Mouse (Mus musculus) heart, embryonic 13.5 days (tissue): ENCODE data around the gene Aplnr. TPM values are rescaled to one million over a fixed set of nuclear protein-coding genes. Genes with fewer than 3 reads are reported as not detected.

Experiments used
- ATAC-seq: fragments of 200-750 bp; cut with Nextera tagmentation; 2 replicates; pipeline ENCODE4 v1.8.0; 2017; ENCODE audit warnings: moderate TSS enrichment; ENCODE audit not compliant: insufficient number of reproducible peaks, low FRiP score, low TSS enrichment; ENCODE audit errors: extremely low read depth
- H3K27ac ChIP-seq: fragments of 300-500 bp; sonication (generic); replicated peaks from 2 replicates; pipeline ENCODE4 v1.5.1; 2015; ENCODE audit warnings: moderate library complexity, mild to moderate bottlenecking, inconsistent platforms
- H3K27me3 ChIP-seq: fragments of 300-500 bp; sonication (generic); replicated peaks from 2 replicates; pipeline ENCODE4 v1.6.1; 2015; ENCODE audit warnings: mild to moderate bottlenecking, inconsistent platforms
- H3K36me3 ChIP-seq: fragments of 300-500 bp; sonication (generic); 2 replicates; pipeline ENCODE4 v1.6.1; 2015; ENCODE audit warnings: mild to moderate bottlenecking, inconsistent platforms
- H3K4me1 ChIP-seq: fragments of 300-500 bp; sonication (generic); 2 replicates; pipeline ENCODE4 v1.6.1; 2015; ENCODE audit warnings: inconsistent platforms
- H3K4me2 ChIP-seq: fragments of 300-500 bp; sonication (generic); 2 replicates; pipeline ENCODE4 v1.6.1; 2015; ENCODE audit warnings: inconsistent platforms, mild to moderate bottlenecking, moderate library complexity
- H3K4me3 ChIP-seq: fragments of 300-500 bp; sonication (generic); 2 replicates; pipeline ENCODE4 v1.5.1; 2015; ENCODE audit warnings: moderate library complexity, mild to moderate bottlenecking, inconsistent platforms
- H3K9ac ChIP-seq: fragments of 300-500 bp; sonication (generic); 2 replicates; pipeline ENCODE4 v1.6.1; 2015; ENCODE audit warnings: inconsistent platforms, mild to moderate bottlenecking, moderate library complexity
- H3K9me3 ChIP-seq: fragments of 300-500 bp; sonication (generic); 2 replicates; pipeline ENCODE4 v1.6.1; 2016; ENCODE audit warnings: inconsistent platforms
- WGBS: fragments of 180-500 bp; shearing (Covaris S2); methylation state at CpG from one replicate; pipeline ENCODE4 v1.1.7; 2015; ENCODE audit warnings: mixed read lengths; 5-methylcytosine and 5-hydroxymethylcytosine counted together
- polyA plus RNA-seq: library from polyadenylated mRNA; unstranded; fragments of >200 nt; fragmentation: Nextera tagmentation; extraction: Ambion mirVana; gene quantifications from 2 replicates; pipeline ENCODE4 v1.2.1, GENCODE M21; 2015

The Aplnr gene
- polyA plus RNA-seq = 22.3 and 27.8 TPM in 2 replicates

GRCm38 (mm10) chr2:85136089-85136488 is at the start of gene Aplnr:
Aplnr (plus strand) TSS chr2:85136225.
- Histone ChIP-seq H3K36me3 (no peaks in the 10 kb centered on the region), H3K4me2 (peak within 1 kb of the TSS; percentile 8; the same call in 1 of the 2 replicates), H3K9ac (peak within 1 kb of the TSS; percentile 33; the same call in 1 of the 2 replicates), H3K9me3 (no peaks in the 10 kb centered on the region), H3K4me3 (peak within 1 kb of the TSS; percentile 33), H3K27me3 (peaks cover 25% of the 10 kb centered on the region), H3K27ac (no peak within 1 kb of the TSS), H3K4me1 (peaks cover 40% of the 10 kb centered on the region)
- no peak for ATAC-seq
- WGBS = 20% methylated on average over 4 of the region's 4 CpGs

- WGBS = 51% methylated on average over 11 of the region's 11 CpGs
- Histone ChIP-seq H3K9ac (no peak overlapping the region), H3K9me3 (no peaks in the 10 kb centered on the region), H3K4me3 (no peak overlapping the region), H3K27ac (peak overlapping the region; percentile 39; the same call in 1 of the 2 replicates), H3K36me3 (no peaks in the 10 kb centered on the region), H3K27me3 (no peaks in the 10 kb centered on the region), H3K4me1 (peaks cover 11% of the 10 kb centered on the region), H3K4me2 (no peak overlapping the region)
- ATAC-seq = peak; percentile 38; the same call in 1 of the 2 replicates
These were observed 47.0 kb upstream of the Aplnr start for GRCm38 (mm10) chr2:85088716-85089646.

GRCm38 (mm10) chr2:85091325-85091724 is 44.7 kb upstream of the Aplnr start:
- H3K27ac ChIP-seq = no peak overlapping the region
- no peak for ATAC-seq
- H3K4me1 ChIP-seq = peaks cover 19% of the 10 kb centered on the region
- H3K4me3 ChIP-seq = no peak overlapping the region
- no peaks in the 10 kb centered on the region for H3K27me3 ChIP-seq
- H3K9ac ChIP-seq = no peak overlapping the region
- no peak overlapping the region for H3K4me2 ChIP-seq
- 85% methylated on average over 4 of the region's 4 CpGs for WGBS
- no peaks in the 10 kb centered on the region for H3K9me3 ChIP-seq
- no peaks in the 10 kb centered on the region for H3K36me3 ChIP-seq

- no peaks in the 10 kb centered on the region for H3K36me3 ChIP-seq
- no peak overlapping the region for H3K4me3 ChIP-seq
- H3K4me2 ChIP-seq = no peak overlapping the region
- 97% methylated on average over 1 of the region's 1 CpGs for WGBS
- ATAC-seq = no peak
- H3K27ac ChIP-seq = no peak overlapping the region
- no peaks in the 10 kb centered on the region for H3K9me3 ChIP-seq
- no peak overlapping the region for H3K9ac ChIP-seq
- H3K27me3 ChIP-seq = no peaks in the 10 kb centered on the region
- peaks cover 19% of the 10 kb centered on the region for H3K4me1 ChIP-seq
These were observed 42.6 kb upstream of the Aplnr start for GRCm38 (mm10) chr2:85093376-85093775.

- Histone ChIP-seq H3K27ac (no peak overlapping the region), H3K9ac (0 out of 2 replicates have a peak overlapping the region, but pooled peaks have one; percentile 37), H3K4me1 (peaks cover 19% of the 10 kb centered on the region), H3K27me3 (no peaks in the 10 kb centered on the region), H3K4me3 (no peak overlapping the region), H3K4me2 (no peak overlapping the region), H3K9me3 (no peaks in the 10 kb centered on the region), H3K36me3 (no peaks in the 10 kb centered on the region)
- no peak for ATAC-seq
- WGBS = 59% methylated on average over 5 of the region's 5 CpGs
These were observed 40.1 kb upstream of the Aplnr start for GRCm38 (mm10) chr2:85095906-85096305.

- Histone ChIP-seq H3K9me3 (0 out of 2 replicates have a peak, but pooled peaks cover 7% of the 10 kb centered on the region), H3K4me3 (no peak overlapping the region), H3K4me1 (peaks cover 19% of the 10 kb centered on the region), H3K4me2 (no peak overlapping the region), H3K9ac (no peak overlapping the region), H3K27me3 (no peaks in the 10 kb centered on the region), H3K36me3 (no peaks in the 10 kb centered on the region), H3K27ac (peak overlapping the region; percentile 80)
- WGBS = 80% methylated on average over 2 of the region's 2 CpGs
- no peak for ATAC-seq
These were observed 38.0 kb upstream of the Aplnr start for GRCm38 (mm10) chr2:85098014-85098413.

GRCm38 (mm10) chr2:85098824-85099511 is 37.1 kb upstream of the Aplnr start:
- Histone ChIP-seq H3K9ac (peak overlapping the region; percentile 55; the same call in 1 of the 2 replicates), H3K27ac (peak overlapping the region; percentile 80), H3K4me2 (peak overlapping the region; percentile 30), H3K4me1 (peaks cover 19% of the 10 kb centered on the region), H3K4me3 (no peak overlapping the region), H3K9me3 (0 out of 2 replicates have a peak, but pooled peaks cover 7% of the 10 kb centered on the region), H3K27me3 (no peaks in the 10 kb centered on the region), H3K36me3 (no peaks in the 10 kb centered on the region)
- WGBS = 40% methylated on average over 7 of the region's 7 CpGs
- ATAC-seq = peak; percentile 67

GRCm38 (mm10) chr2:85103201-85103600 is 32.8 kb upstream of the Aplnr start:
- H3K4me1 ChIP-seq = peaks cover 36% of the 10 kb centered on the region
- H3K27me3 ChIP-seq = no peaks in the 10 kb centered on the region
- no peak overlapping the region for H3K4me2 ChIP-seq
- no peak overlapping the region for H3K9ac ChIP-seq
- WGBS = 69% methylated on average over 8 of the region's 8 CpGs
- no peak for ATAC-seq
- H3K36me3 ChIP-seq = no peaks in the 10 kb centered on the region
- no peak overlapping the region for H3K27ac ChIP-seq
- H3K4me3 ChIP-seq = no peak overlapping the region
- H3K9me3 ChIP-seq = 0 out of 2 replicates have a peak, but pooled peaks cover 7% of the 10 kb centered on the region

GRCm38 (mm10) chr2:85105426-85106013 is 30.5 kb upstream of the Aplnr start:
- Histone ChIP-seq H3K9ac (no peak overlapping the region), H3K4me2 (no peak overlapping the region), H3K4me3 (no peak overlapping the region), H3K9me3 (0 out of 2 replicates have a peak, but pooled peaks cover 7% of the 10 kb centered on the region), H3K27me3 (no peaks in the 10 kb centered on the region), H3K36me3 (no peaks in the 10 kb centered on the region), H3K4me1 (peaks cover 24% of the 10 kb centered on the region), H3K27ac (no peak overlapping the region)
- 56% methylated on average over 11 of the region's 11 CpGs for WGBS
- ATAC-seq = peak; percentile 31; the same call in 1 of the 2 replicates

GRCm38 (mm10) chr2:85106068-85106790 is 29.8 kb upstream of the Aplnr start:
- 0 out of 2 replicates have a peak, but pooled peaks cover 4% of the 10 kb centered on the region for H3K9me3 ChIP-seq
- peaks cover 24% of the 10 kb centered on the region for H3K4me1 ChIP-seq
- no peak overlapping the region for H3K4me3 ChIP-seq
- no peak overlapping the region for H3K4me2 ChIP-seq
- H3K27me3 ChIP-seq = no peaks in the 10 kb centered on the region
- no peak overlapping the region for H3K27ac ChIP-seq
- WGBS = 66% methylated on average over 7 of the region's 7 CpGs
- no peaks in the 10 kb centered on the region for H3K36me3 ChIP-seq
- H3K9ac ChIP-seq = no peak overlapping the region
- ATAC-seq = no peak
